Mouse (Mus musculus) heart, embryonic 15.5 days (tissue): ENCODE data around the gene Eme2. TPM values are rescaled to one million over a fixed set of nuclear protein-coding genes. Genes with fewer than 3 reads are reported as not detected.
"Not testable (repeated sequence)": the region's sequence is repeated elsewhere in the genome, so short reads cannot be mapped to it uniquely, and the experiment has no call there.

Experiments used
- ATAC-seq: fragments of 200-750 bp; cut with Nextera tagmentation; replicated peaks from 2 replicates; pipeline ENCODE4 v1.8.0; 2017; ENCODE audit warnings: low read depth, moderate TSS enrichment; ENCODE audit not compliant: insufficient number of reproducible peaks, insufficient read depth, low FRiP score
- H3K27ac ChIP-seq: fragments of 300-500 bp; sonication (generic); 2 replicates; pipeline ENCODE4 v1.5.1; 2015; ENCODE audit warnings: mild to moderate bottlenecking, inconsistent platforms
- H3K27me3 ChIP-seq: fragments of 300-500 bp; sonication (generic); 2 replicates; pipeline ENCODE4 v1.6.1; 2015; ENCODE audit warnings: inconsistent platforms
- H3K36me3 ChIP-seq: fragments of 300-500 bp; sonication (generic); 2 replicates; pipeline ENCODE4 v1.6.1; 2015; ENCODE audit warnings: mild to moderate bottlenecking, inconsistent platforms
- H3K4me1 ChIP-seq: fragments of 300-500 bp; sonication (generic); replicated peaks from 2 replicates; pipeline ENCODE4 v1.6.1; 2015; ENCODE audit warnings: inconsistent platforms
- H3K4me2 ChIP-seq: fragments of 300-500 bp; sonication (generic); 2 replicates; pipeline ENCODE4 v1.6.1; 2015; ENCODE audit warnings: inconsistent platforms, mild to moderate bottlenecking, moderate library complexity
- H3K4me3 ChIP-seq: fragments of 300-500 bp; sonication (generic); 2 replicates; pipeline ENCODE4 v1.5.1; 2015; ENCODE audit warnings: mild to moderate bottlenecking, inconsistent platforms
- H3K9ac ChIP-seq: fragments of 300-500 bp; sonication (generic); 2 replicates; pipeline ENCODE4 v1.6.1; 2015; ENCODE audit warnings: mild to moderate bottlenecking, inconsistent platforms
- H3K9me3 ChIP-seq: fragments of 300-500 bp; sonication (generic); replicated peaks from 2 replicates; pipeline ENCODE4 v1.6.1; 2016; ENCODE audit warnings: inconsistent platforms
- WGBS: fragments of 180-500 bp; shearing (Covaris S2); methylation state at CpG from one replicate; pipeline ENCODE4 v1.1.7; 2015; ENCODE audit warnings: mixed read lengths; 5-methylcytosine and 5-hydroxymethylcytosine counted together
- polyA plus RNA-seq: library from polyadenylated mRNA; unstranded; fragments of >200 nt; fragmentation: Nextera tagmentation; extraction: Ambion mirVana; gene quantifications from 2 replicates; pipeline ENCODE4 v1.2.1, GENCODE M21; 2015

Eme2 gene
- 16.6 and 21.3 TPM in 2 replicates for polyA plus RNA-seq

DNA sequence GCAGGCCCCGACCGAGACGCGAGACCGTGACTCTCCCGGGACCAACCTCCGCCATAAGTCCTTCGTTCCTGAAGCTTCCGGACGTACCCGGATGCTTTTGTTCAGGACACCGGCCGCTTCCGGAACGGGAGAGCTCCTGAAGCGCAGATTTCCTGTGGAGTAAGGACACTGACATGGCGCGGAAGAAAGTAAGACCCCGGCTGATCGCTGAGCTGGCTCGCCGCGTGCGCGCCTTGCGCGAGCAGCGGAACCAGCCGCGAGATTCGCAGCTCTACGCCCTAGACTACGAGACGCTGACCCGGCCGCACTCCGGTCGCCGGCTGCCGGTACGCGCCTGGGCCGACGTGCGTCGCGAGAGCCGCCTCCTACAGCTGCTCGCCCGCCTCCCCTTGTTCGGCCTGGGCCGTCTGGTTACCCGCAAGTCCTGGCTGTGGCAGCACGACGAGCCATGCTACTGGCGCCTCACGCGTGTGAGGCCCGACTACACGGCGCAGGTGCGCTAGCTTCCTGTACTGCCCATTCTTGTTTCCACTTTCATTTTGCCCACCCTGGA lies at the start of gene Eme2, which contains the start of gene Mrps34:
Eme2 (minus strand) TSS at position 93 of the 553 bp plus-strand sequence.
Mrps34 (plus strand) TSS at position 122 of the 553 bp plus-strand sequence.
- Histone ChIP-seq H3K9me3 (no peaks in the 10 kb centered on the region), H3K36me3 (peaks cover 60% of the 10 kb centered on the region), H3K4me1 (peaks cover 47% of the 10 kb centered on the region), H3K9ac (peak within 1 kb of the TSS; percentile 91), H3K4me2 (peak within 1 kb of the TSS; percentile 94), H3K27me3 (no peaks in the 10 kb centered on the region), H3K27ac (peak within 1 kb of the TSS; percentile 91), H3K4me3 (peak within 1 kb of the TSS; percentile 81)
- ATAC-seq, result peak; percentile 33; the same call in 1 of the 2 replicates
- WGBS, result under 1% methylated on average over 62 of the region's 62 CpGs

DNA sequence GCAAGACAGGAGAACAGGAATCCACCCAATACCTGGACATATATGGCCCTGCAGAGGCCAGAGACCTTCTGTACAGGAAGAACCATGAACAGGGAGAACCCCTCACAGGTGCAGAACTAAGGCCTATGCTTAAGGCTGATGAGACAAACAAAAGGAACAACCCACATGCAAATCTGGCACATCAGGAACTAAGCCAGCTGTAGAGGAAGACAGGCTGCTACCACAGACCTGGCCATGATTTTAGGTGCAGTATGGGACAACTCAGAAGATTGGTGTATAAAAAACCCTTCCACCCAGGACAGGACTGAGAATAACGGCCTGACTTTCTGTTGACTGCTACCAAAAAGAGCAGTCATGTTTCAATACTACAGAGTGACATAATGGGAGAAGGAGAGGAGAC lies 48.7 kb upstream of the Eme2 start:
- not testable (repeated sequence) for H3K4me3 ChIP-seq, H3K27ac ChIP-seq, ATAC-seq, H3K4me1 ChIP-seq, H3K9me3 ChIP-seq, H3K9ac ChIP-seq, H3K27me3 ChIP-seq, H3K4me2 ChIP-seq
- H3K36me3 ChIP-seq, result peaks cover 41% of the 10 kb centered on the region
- 75% methylated on average over 1 of the region's 1 CpGs for WGBS

DNA sequence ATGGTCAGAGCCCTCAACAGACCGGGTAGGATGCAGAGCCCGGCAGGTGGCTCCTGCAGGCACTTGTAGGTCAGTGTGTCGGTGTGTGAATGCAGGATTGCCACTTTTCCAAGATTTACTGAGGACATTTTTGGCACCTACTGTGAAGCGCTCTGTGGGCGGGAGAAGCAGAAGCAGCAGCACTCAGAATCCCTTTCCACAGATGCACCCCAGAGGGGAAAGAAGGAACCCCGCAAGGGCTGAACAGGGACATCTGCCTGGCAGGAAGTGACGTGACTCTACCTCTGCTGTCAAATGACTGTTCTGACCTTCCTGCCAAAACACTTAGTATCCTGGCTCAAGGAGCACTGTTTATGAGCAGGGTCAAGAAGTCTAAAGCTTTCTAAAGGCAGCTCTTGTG lies 48.1 kb upstream of the Eme2 start:
- no peak for ATAC-seq
- Histone ChIP-seq H3K4me3 (no peak overlapping the region), H3K27me3 (no peaks in the 10 kb centered on the region), H3K9me3 (no peaks in the 10 kb centered on the region), H3K4me1 (no peaks in the 10 kb centered on the region), H3K9ac (no peak overlapping the region), H3K27ac (no peak overlapping the region), H3K4me2 (no peak overlapping the region), H3K36me3 (peaks cover 37% of the 10 kb centered on the region)
- 88% methylated on average over 7 of the region's 7 CpGs for WGBS

DNA sequence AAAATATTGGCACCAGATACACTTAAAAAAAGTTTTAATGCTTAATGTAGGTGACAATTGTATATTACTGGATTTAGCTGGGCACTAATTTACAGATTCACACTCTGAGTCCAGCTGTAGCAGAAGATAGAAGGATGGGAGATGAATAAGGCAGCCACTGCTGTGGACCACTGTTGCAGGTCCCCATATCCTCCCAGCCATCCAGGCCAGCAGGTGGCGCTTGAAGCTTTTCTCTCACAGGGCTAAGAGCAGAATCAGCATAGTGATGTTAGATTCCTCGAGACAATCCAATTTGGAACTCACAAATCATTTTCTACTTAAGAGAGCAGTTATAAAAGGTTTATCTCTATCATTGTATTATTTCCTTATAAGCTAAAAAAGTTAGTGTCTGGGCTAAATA lies 47.6 kb upstream of the Eme2 start:
- not testable (repeated sequence) for ATAC-seq, H3K4me1 ChIP-seq, H3K4me3 ChIP-seq, H3K27ac ChIP-seq, H3K9ac ChIP-seq, H3K4me2 ChIP-seq, H3K27me3 ChIP-seq, H3K9me3 ChIP-seq
- 14% methylated on average over 2 of the region's 2 CpGs for WGBS
- peaks cover 31% of the 10 kb centered on the region for H3K36me3 ChIP-seq

DNA sequence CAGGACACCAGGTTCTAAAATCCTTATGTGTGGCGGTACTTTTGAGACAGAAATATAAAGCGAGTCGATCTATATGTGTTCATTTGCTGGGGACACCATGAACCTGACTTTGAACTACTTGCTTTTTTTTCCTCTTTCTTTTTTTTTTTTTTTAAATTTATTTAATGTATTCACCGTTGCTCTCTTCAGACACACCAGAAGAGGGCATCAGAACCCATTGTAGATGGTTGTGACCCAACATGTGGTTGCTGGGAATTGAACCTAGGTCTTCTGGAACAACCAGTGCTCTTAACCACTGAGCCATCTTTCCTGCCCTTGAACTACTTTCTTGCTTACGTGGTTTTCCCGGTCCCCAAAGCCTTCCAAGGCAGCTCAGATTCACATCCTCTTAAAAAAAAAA lies 42.4 kb upstream of the Eme2 start:
- ATAC-seq, result no peak
- Histone ChIP-seq H3K9ac (peak overlapping the region; percentile 92), H3K9me3 (no peaks in the 10 kb centered on the region), H3K27me3 (no peaks in the 10 kb centered on the region), H3K27ac (peak overlapping the region; percentile 87), H3K4me2 (peak overlapping the region; percentile 87), H3K36me3 (peaks cover 3% of the 10 kb centered on the region; the same call in 1 of the 2 replicates), H3K4me3 (peak overlapping the region; percentile 99), H3K4me1 (peaks cover 29% of the 10 kb centered on the region)
- WGBS, result 46% methylated on average over 6 of the region's 6 CpGs

DNA sequence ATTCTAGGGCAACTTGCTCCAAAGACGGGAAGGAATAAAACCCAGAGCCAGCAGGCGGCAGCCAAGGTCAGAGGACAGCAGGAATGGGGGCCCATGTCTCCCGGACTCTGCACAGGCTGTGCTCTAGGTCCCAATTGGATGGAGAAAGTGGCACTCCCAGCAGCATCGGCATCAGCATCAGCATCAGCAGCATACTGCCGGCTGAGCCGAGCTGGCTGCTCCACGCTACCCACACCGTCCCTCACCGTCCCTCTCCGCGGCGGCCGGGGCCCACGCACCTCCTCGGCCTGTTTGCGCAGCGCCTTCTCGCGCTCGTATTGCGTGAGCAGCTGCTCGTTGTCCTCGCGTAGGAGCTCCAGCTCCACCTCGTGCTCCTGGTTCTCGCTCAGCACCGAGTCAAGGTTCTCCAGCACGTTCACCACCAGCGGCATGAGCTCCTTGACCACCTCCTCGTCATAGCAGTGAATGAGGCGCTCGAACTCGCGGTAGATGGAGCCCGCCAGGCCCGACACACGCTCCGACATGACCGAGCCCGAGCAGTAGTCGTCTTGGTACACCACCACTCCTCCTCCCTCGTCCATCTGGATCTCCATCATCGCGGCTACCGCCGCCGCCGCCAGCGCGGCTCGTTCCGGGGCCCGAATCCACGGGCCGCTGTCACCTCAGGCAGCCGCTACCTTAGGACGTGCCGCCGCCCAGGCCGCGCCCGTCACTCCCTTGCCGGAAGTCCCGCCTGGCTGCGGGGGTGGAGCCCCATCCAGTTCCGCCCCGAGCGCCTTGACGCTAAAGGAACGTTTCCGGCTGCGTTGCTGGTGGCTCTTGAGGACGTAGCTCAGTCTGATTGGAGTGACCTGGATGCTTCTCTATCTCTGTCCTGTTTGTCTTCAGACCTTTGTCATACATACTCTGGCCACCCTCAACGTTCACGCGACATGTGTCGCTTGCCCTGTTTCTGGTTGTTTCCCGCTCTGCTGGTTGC lies 41.7 kb upstream of the Eme2 start, which contains the start of gene Mapk8ip3:
Mapk8ip3 (minus strand) TSS at position 719 of the 979 bp plus-strand sequence.
- WGBS, result under 1% methylated on average over 78 of the region's 78 CpGs
- H3K9ac ChIP-seq, result peak within 1 kb of the TSS; percentile 92
- H3K27ac ChIP-seq, result peak within 1 kb of the TSS; percentile 87
- H3K9me3 ChIP-seq, result no peaks in the 10 kb centered on the region
- peaks cover under 1% of the 10 kb centered on the region; the same call in 1 of the 2 replicates for H3K36me3 ChIP-seq
- H3K4me3 ChIP-seq, result peak within 1 kb of the TSS; percentile 99
- H3K4me1 ChIP-seq, result peaks cover 29% of the 10 kb centered on the region
- H3K27me3 ChIP-seq, result no peaks in the 10 kb centered on the region
- H3K4me2 ChIP-seq, result peak within 1 kb of the TSS; percentile 87
- peak; percentile 94 for ATAC-seq

DNA sequence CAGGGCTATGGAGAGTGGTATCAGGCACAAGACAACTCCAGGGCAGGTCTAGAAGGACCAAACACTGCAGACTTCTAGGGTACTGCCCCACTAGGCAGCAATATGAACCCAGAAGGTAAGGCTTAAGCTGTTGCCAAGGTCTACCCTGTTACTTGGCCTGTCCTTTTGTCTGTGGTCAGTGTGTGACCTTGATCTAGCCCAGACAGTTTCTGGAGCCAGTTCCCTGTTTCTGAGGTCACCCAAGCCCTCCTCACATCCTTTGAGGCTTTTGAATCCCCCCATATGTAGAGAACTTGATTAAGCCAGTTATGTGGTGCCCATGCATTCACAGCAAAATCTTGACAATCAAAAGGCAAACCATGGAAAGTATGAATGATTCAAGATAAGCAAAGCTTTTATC lies 40.8 kb upstream of the Eme2 start:
- H3K4me2 ChIP-seq, result peak overlapping the region; percentile 87
- peaks cover 29% of the 10 kb centered on the region for H3K4me1 ChIP-seq
- H3K9me3 ChIP-seq, result no peaks in the 10 kb centered on the region
- H3K27ac ChIP-seq, result peak overlapping the region; percentile 87; the same call in 1 of the 2 replicates
- H3K9ac ChIP-seq, result peak overlapping the region; percentile 92; the same call in 1 of the 2 replicates
- no peak for ATAC-seq
- H3K27me3 ChIP-seq, result no peaks in the 10 kb centered on the region
- H3K4me3 ChIP-seq, result peak overlapping the region; percentile 99
- no peaks in the 10 kb centered on the region for H3K36me3 ChIP-seq

DNA sequence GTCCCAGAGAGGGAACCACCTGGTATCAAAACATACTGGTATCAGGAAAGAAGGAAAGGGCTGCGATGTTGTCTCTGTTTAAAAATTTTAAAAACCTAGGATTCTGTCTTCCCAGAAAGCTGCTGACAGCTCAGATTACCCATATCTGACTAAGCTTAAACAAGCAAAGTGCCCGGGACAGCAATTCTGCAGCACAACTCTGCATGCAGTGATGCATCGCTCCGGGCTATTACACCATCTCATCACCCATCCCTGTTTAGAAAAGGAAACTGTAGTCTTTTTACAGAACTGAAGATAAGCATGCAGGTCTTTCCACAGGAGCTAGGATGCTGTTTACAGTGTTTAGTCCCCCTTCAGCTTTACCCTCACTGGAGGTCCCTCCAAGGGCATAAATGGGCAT lies 40.0 kb upstream of the Eme2 start:
- Histone ChIP-seq H3K9ac (peak overlapping the region; percentile 92), H3K4me1 (peaks cover 29% of the 10 kb centered on the region), H3K27ac (no peak overlapping the region), H3K9me3 (no peaks in the 10 kb centered on the region), H3K27me3 (no peaks in the 10 kb centered on the region), H3K4me3 (peak overlapping the region; percentile 99), H3K36me3 (no peaks in the 10 kb centered on the region), H3K4me2 (peak overlapping the region; percentile 87)
- 39% methylated on average over 4 of the region's 4 CpGs for WGBS
- ATAC-seq, result no peak

DNA sequence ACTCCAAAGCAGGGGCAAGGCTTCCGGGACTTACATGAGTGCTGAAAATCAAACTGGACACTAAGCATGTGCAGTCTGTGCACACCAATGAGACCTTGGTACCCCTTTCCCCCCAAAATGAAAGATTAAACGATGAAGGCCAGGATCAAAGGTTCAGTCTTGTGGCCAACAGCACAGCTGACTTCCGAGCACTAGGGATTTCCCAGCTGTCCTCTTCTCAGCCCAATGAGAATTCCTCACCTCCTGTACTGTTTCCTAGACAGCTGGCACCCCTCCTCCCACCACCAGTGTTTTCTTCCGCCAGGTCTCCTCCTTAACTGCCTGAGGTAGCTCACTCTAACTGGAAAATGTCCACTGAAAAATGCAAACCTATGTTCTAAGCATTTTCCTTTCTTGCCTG lies 38.3 kb upstream of the Eme2 start:
- no peak overlapping the region for H3K4me3 ChIP-seq
- H3K27ac ChIP-seq, result no peak overlapping the region
- ATAC-seq, result no peak
- 75% methylated on average over 4 of the region's 4 CpGs for WGBS
- H3K27me3 ChIP-seq, result no peaks in the 10 kb centered on the region
- H3K9ac ChIP-seq, result no peak overlapping the region
- no peaks in the 10 kb centered on the region for H3K9me3 ChIP-seq
- H3K4me1 ChIP-seq, result peaks cover 29% of the 10 kb centered on the region
- no peak overlapping the region for H3K4me2 ChIP-seq
- H3K36me3 ChIP-seq, result no peaks in the 10 kb centered on the region

DNA sequence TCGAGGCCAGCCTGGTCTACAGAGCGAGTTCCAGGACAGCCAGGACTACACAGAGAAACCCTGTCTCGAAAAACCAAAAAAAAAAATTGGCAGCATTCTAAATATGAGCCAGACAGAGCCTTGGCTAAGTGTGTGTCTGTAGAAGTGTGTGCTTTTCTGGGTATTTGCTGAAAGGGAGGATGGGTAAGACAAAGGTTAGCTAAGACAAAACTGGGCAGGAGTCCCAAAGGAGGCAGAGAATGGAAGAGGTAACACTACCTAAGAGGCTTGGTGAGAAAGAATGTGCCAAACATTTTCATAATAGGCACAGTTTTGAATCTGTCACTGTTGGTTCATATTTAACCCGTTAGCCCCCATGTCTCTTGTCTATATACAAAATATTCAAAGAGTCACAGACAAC lies 37.5 kb upstream of the Eme2 start:
- Histone ChIP-seq H3K27me3 (no peaks in the 10 kb centered on the region), H3K36me3 (peaks cover 4% of the 10 kb centered on the region; the same call in 1 of the 2 replicates), H3K27ac (no peak overlapping the region), H3K9me3 (no peaks in the 10 kb centered on the region), H3K4me3 (no peak overlapping the region), H3K4me1 (peaks cover 29% of the 10 kb centered on the region), H3K4me2 (no peak overlapping the region), H3K9ac (no peak overlapping the region)
- 94% methylated on average over 4 of the region's 4 CpGs for WGBS
- ATAC-seq, result no peak

DNA sequence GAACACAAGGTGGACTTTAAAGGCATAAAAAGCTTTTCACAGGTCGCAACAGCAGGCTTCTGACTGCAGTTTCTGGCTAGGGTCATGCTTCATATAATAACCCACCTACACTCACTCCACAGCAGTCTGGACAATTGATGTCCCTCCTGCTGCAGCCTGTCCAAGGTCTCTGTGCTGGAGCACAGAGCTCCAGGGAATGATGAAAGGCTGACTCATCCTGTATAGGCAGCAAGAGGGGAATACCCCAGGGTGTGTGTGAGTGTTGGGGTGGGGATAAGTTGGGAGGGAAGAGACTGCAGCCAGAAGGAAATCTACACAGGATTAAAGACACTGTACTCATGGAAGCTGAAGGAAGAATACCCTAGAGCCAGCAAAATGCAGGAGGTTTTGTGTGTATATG lies 34.6 kb upstream of the Eme2 start:
- WGBS, result 57% methylated on average over 1 of the region's 1 CpGs
- no peak overlapping the region for H3K4me2 ChIP-seq
- H3K9me3 ChIP-seq, result no peaks in the 10 kb centered on the region
- peaks cover 33% of the 10 kb centered on the region for H3K36me3 ChIP-seq
- H3K27ac ChIP-seq, result no peak overlapping the region
- H3K27me3 ChIP-seq, result no peaks in the 10 kb centered on the region
- ATAC-seq, result no peak
- H3K4me3 ChIP-seq, result no peak overlapping the region
- peaks cover 12% of the 10 kb centered on the region for H3K4me1 ChIP-seq
- H3K9ac ChIP-seq, result no peak overlapping the region
